Mouse (Mus musculus): ENCODE data around the gene Gpd1.
"Not testable (repeated sequence)": the region's sequence is repeated elsewhere in the genome, so short reads cannot be mapped to it uniquely, and the experiment has no call there.

Gpd1 gene

GRCm38 (mm10) chr15:99701640-99701998, 15.7 kb upstream of the Gpd1 start:
- DNase-seq (ENCODE audit: low spot score in 2 of 2): not testable (repeated sequence)

- peak; percentile 96 to 97 for DNase-seq (ENCODE audit: low spot score in 2 of 2)
Observed at GRCm38 (mm10) chr15:99701999-99702900, 15.1 kb upstream of the Gpd1 start, which contains the start of gene Smarcd1. Gene Smarcd1, plus strand, starts transcription at chr15:99702129.

GRCm38 (mm10) chr15:99703104-99703503, 14.2 kb upstream of the Gpd1 start:
- DNase-seq (ENCODE audit: low spot score in 2 of 2): no peak

- peak in 1 of 2 experiments; percentile 50 for DNase-seq (ENCODE audit: low spot score in 2 of 2)
Observed at GRCm38 (mm10) chr15:99703676-99704040, 13.7 kb upstream of the Gpd1 start.

- DNase-seq (ENCODE audit: low spot score in 2 of 2): peak; percentile 50 to 62
Observed at GRCm38 (mm10) chr15:99704041-99704681, 13.2 kb upstream of the Gpd1 start.

GRCm38 (mm10) chr15:99704881-99705280, 12.4 kb upstream of the Gpd1 start:
- peak; percentile 37 to 49 for DNase-seq (ENCODE audit: low spot score in 2 of 2)

GRCm38 (mm10) chr15:99705440-99706048, 11.8 kb upstream of the Gpd1 start, which contains the start of gene Gm17349:
Gene Gm17349, minus strand, starts transcription at chr15:99705490.
- peak; percentile 67 for DNase-seq (ENCODE audit: low spot score in 2 of 2)

GRCm38 (mm10) chr15:99708176-99708575, 9.1 kb upstream of the Gpd1 start:
- DNase-seq (ENCODE audit: low spot score in 2 of 2): no peak

GRCm38 (mm10) chr15:99710221-99711190, 6.8 kb upstream of the Gpd1 start:
- no peak for DNase-seq (ENCODE audit: low spot score in 2 of 2)

- DNase-seq (ENCODE audit: low spot score in 2 of 2): no peak
Observed at GRCm38 (mm10) chr15:99711491-99711890, 5.8 kb upstream of the Gpd1 start.

GRCm38 (mm10) chr15:99712666-99713559, 4.4 kb upstream of the Gpd1 start:
- no peak for DNase-seq (ENCODE audit: low spot score in 2 of 2)

- no peak for DNase-seq (ENCODE audit: low spot score in 2 of 2)
Observed at GRCm38 (mm10) chr15:99713569-99713968, 3.7 kb upstream of the Gpd1 start.

- DNase-seq (ENCODE audit: low spot score in 2 of 2): no peak
Observed at GRCm38 (mm10) chr15:99714206-99714605, 3.1 kb upstream of the Gpd1 start.

GRCm38 (mm10) chr15:99714858-99715257, 2.5 kb upstream of the Gpd1 start:
- peak; percentile 80 to 93 for DNase-seq (ENCODE audit: low spot score in 2 of 2)

- peak; percentile 76 to 77 for DNase-seq (ENCODE audit: low spot score in 2 of 2)
Observed at GRCm38 (mm10) chr15:99715361-99715865, 1.9 kb upstream of the Gpd1 start.

- DNase-seq (ENCODE audit: low spot score in 2 of 2): peak; percentile 48 to 56
Observed at GRCm38 (mm10) chr15:99715982-99716746, 1.2 kb upstream of the Gpd1 start.

- peak in 1 of 2 experiments; percentile 53 for DNase-seq (ENCODE audit: low spot score in 2 of 2)
Observed at GRCm38 (mm10) chr15:99716814-99717213, 501 bp upstream of the Gpd1 start.

- no peak for DNase-seq (ENCODE audit: low spot score in 2 of 2)
Observed at GRCm38 (mm10) chr15:99718461-99719021, 1.2 kb downstream of the Gpd1 start.

GRCm38 (mm10) chr15:99719865-99720264, 2.5 kb downstream of the Gpd1 start:
- no peak for DNase-seq (ENCODE audit: low spot score in 2 of 2)
